Mouse (Mus musculus) left cerebral cortex, adult 2 months (tissue): ENCODE measurements around the gene Enpp7. TPM values are rescaled to one million over a fixed set of nuclear protein-coding genes. Genes with fewer than 3 reads are reported as not detected.

Source experiments
- DNase-seq, 2 experiments: peaks; one replicate each; pipeline ENCODE4 v3.0.0; 2021 to 2022; ENCODE audit warnings: low spot score in 2 of 2, mixed read lengths in 1 of 2; ENCODE audit errors: extremely low spot score in 1 of 2
- H3K27ac ChIP-seq: fragments of 200-600 bp; 2 replicates; pipeline ENCODE4 v1.8.1; 2022
- H3K4me3 ChIP-seq: fragments of 200-600 bp; 2 replicates; pipeline ENCODE4 v1.8.1; 2022
- CTCF ChIP-seq: fragments of 200-600 bp; IDR thresholded peaks from 2 replicates; pipeline ENCODE4 v1.8.1; 2022; ENCODE audit warnings: antibody characterized with exemption, mild to moderate bottlenecking, moderate library complexity
- intact Hi-C: fragments of 180-260 bp; cut with DNase I; formaldehyde crosslinking; loops from one replicate; pipeline ENCODE4 v1.15.1; 2025
- long read RNA-seq, 2 experiments: library from polyadenylated mRNA; stranded (forward); transcript quantifications; one replicate each; pipeline ENCODE4 v2.0.0; 2021; ENCODE audit warnings: borderline mapping rate in 2 of 2
- total RNA-seq, 2 experiments: library from RNA; stranded (reverse); gene quantifications; 2 replicates each; pipeline ENCODE4 v1.2.3; 2021

Gene Enpp7
- total RNA-seq: not detected
- long read RNA-seq, experiment 1: 0 reads
- long read RNA-seq, experiment 2: 0 reads

DNA sequence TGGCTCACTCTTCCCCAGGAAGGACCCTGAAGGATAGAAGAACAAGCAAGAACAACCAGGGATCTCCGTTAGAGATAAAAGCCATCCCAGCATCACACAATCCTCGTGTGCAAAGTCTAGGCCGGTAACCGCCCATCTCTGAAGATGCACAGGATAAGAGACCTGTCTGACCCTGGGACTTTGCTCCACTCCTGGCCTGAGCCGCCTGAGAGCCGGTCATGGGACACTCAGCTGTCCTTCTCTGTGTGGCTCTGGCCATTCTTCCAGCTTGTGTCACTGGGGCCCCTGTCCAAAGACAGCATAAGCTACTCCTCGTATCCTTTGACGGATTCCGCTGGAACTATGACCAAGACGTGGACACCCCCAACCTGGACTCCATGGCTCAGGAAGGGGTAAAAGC is at the start of gene Enpp7:
TSS of gene Enpp7 (plus strand) at position 190 of the 400 bp plus-strand sequence.
- Histone ChIP-seq H3K27ac (no peak within 1 kb of the TSS), H3K4me3 (no peak within 1 kb of the TSS)
- DNase-seq: no peak
- TF ChIP-seq CTCF: no peak
- intact Hi-C loops: no loop called here

DNA sequence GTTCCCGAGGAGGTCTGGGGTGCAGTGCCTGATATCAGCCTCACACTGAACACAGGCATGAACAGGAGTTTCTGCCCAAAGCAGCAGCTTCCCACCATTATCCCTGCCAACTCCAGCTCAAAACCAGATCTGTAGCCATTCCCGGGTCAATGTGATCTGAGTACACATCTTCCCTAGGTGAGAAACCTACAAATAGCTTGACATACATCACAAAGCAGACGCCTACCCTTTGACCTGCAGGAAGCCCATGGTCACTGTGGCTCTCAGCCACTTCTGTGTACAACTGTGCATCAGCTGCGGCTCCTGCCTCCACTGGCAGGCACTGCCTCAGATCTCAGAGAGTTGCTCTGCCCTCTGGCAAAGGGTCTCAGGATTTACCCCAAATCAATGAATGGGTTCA is 48.3 kb upstream of the Enpp7 start:
- intact Hi-C loops: no loop called here
- TF ChIP-seq CTCF: no peak

DNA sequence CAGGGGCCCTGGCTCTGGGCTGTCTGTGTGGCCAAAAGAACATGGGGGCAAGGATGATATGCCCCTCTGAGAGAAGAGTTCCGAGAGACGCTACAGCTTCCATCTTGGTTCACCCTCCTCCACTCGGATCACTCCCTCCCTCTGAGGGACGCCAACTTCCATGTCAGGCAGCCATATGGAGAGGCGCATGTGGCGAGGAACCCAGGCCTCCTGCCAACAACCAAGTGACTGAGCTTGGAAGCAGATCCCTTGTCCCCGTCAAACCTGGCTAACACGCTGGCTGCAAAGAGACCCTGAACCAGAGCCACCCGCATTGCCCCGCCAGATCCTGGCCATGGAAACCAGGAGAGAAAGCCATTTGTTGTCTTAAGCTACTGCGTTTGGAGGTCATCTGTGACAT is 47.4 kb upstream of the Enpp7 start:
- intact Hi-C loops: no loop called here
- H3K27ac ChIP-seq: no peak overlapping the region
- no peak overlapping the region for H3K4me3 ChIP-seq

More for the DNA sequence above, 48.3 kb upstream of the Enpp7 start:
- Histone ChIP-seq H3K27ac (no peak overlapping the region), H3K4me3 (no peak overlapping the region)
- no peak for DNase-seq

DNA sequence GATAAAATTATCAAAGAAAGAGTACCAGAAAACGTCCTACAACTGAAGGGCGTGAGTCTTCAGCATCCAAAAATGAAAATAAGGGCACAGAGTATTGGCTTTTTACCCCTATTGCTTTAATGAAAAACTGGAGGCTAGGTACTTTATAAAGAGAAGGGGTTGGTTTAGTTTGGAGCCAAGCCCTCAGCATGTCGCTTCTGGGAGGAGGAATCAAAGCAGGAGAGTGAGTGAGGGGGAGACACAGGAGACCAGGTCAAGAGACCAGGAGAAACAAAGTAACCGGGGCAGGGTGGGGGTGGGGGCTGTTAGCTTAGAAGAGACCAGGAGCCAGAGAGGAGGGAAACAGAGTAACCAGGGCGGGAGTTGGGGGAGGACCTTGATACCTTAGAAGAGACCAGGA is 46.7 kb upstream of the Enpp7 start:
- TF ChIP-seq CTCF: no peak
- intact Hi-C loops: no loop called here
- DNase-seq: no peak
- H3K4me3 ChIP-seq: no peak overlapping the region
- H3K27ac ChIP-seq: no peak overlapping the region

More for the DNA sequence above, 47.4 kb upstream of the Enpp7 start:
- TF ChIP-seq CTCF: no peak
- peak in 1 of 2 experiments; percentile 66 for DNase-seq

DNA sequence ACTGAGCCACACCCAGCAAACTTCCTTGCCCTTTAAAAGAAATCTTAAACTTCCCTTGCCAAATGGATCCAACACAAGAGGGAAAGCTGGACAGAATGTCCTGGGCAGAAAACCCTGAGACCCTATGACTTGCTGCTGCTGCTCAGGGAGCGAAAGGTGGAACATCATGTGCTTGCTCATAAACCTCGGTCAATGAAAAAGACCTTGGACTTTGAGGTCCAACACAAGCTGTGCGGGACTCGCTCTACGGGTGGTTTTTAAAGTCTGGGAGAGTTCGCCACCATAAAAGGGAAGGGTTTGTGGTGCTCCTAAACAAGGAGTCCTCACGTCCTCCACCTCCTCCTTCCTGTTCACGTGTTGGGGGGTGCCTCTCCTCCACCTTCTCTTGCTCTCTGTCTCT is 42.1 kb upstream of the Enpp7 start:
- H3K4me3 ChIP-seq: no peak overlapping the region
- no peak overlapping the region for H3K27ac ChIP-seq
- no peak for TF ChIP-seq CTCF
- no peak for DNase-seq
- intact Hi-C loops: no loop called here

DNA sequence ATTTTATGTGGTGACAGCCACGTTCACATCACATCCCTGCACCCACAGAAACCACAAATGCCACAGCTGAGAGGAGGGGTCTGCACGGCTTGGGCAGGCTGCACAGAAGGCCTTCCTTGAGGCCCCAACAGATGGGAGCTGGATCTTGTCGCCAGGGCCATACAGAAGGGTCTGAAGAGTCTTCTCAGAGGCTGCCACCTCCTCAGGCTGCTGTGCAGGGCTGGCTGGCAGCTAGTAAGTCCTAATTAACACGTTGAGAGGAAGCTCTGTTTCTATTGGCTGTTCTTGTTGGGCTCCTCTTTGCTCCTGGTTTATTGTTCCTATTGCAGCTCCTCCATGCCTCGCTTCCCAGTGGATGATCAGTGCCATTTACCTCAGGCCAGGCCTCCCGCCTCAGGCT is 33.0 kb upstream of the Enpp7 start:
- Histone ChIP-seq H3K4me3 (no peak overlapping the region), H3K27ac (no peak overlapping the region)
- intact Hi-C loops: no loop called here
- no peak for TF ChIP-seq CTCF
- no peak for DNase-seq

DNA sequence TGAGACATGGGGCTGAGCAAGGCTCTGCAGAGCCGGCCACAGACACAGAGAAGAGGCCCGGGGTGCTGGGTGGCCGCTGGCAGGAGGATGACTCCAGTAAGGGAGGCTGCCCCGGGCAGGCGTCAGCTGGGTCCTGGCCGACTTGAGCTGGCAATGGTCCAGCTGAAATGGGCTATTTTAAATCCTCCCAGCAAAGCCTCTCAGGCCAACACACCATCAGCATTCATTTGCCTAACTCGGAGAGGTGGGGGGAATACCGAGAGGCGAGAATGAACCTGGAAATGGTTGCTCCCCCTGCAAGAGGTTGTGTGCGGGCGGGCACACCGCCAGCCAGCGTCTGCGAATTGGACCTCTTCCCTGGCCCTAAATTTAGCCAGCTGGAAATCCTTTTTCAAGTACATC is 30.9 kb upstream of the Enpp7 start:
- Histone ChIP-seq H3K4me3 (no peak overlapping the region), H3K27ac (no peak overlapping the region)
- intact Hi-C loops: no loop called here
- no peak for TF ChIP-seq CTCF
- DNase-seq: peak; percentile 62 to 64

DNA sequence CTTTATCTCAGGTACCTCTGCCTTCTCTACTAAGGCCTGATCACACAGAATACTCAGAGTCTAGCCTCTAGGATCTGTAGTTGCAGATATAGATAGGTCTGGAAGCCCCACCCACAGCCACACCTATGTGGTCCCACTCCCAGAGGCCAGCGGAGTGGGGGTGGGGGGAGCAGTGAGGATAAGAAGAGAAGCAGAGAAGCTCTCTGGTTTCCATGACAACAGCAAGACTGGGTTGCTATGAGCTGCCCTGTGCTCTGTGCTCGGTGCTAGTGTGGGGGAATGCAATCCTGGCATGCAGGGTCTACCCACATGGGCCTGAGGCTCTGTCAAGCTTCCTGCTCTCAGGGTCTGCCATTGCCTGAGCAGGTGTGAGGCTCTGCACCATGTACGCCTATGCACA is 27.3 kb upstream of the Enpp7 start:
- TF ChIP-seq CTCF: no peak
- DNase-seq: peak; percentile 32 to 37
- Histone ChIP-seq H3K27ac (no peak overlapping the region), H3K4me3 (no peak overlapping the region)
- intact Hi-C loops: no loop called here

DNA sequence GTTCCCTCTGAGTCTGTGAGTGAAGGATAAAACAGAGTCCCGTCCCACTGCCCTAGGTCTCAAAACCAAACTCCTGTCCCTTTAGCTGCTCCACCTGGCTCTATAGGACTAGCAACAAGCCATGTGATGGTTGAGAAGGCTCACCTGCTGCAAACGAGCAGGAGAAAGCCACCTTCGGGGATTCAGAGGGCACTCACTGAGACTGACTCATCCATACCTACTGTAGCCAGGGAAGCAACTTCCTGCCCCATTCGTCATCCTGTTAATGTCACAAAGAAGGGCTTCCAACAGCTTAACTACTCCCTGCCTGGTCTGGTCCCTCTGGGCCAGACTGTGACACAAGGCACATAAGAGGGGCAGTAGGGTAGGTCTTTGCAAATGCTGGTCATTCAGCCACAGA is 25.5 kb upstream of the Enpp7 start:
- DNase-seq: no peak

DNA sequence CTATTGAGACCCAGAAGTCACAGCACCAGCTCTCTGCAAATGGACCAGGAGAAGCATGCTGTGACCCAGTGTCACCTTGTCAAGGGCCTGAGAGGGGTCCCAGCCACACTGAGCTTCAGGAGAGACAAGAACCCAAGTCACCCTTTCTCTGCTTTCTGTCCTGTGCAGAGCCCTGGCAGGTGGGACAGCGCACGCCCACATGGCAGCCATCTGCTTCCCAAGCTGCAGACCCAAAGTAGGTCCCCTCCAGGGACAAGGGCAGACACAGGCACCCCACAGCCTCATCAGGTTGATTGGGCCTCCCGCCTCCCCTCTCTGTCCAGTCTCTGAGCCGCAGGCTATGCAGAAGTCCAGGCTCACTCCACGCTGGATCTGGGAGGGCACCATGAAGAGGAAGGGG is 24.1 kb upstream of the Enpp7 start:
- Histone ChIP-seq H3K27ac (no peak overlapping the region), H3K4me3 (no peak overlapping the region)
- no peak for TF ChIP-seq CTCF
- intact Hi-C loops: no loop called here
- DNase-seq: no peak

More for the DNA sequence above, 25.5 kb upstream of the Enpp7 start:
- Histone ChIP-seq H3K4me3 (no peak overlapping the region), H3K27ac (no peak overlapping the region)
- intact Hi-C loops: no loop called here
- TF ChIP-seq CTCF: no peak

DNA sequence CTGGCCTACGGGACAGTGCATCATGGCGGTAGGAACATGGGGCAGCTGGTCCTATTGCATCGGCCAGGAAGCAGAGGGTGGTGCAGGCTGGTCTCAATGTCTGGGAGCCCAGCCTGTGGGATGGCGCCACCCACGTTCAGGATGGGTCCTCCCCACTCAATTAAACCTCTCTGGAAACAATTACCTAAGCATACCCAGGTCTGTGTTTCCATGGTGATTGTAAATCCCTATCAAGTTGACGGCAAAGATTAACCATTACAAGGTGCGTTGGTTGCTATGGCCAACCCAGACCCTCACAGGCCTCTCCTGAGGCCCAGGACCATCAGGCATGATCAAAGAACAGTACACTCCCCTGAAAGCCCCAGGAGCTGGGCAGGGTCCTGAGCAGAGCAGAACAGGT is 22.9 kb upstream of the Enpp7 start:
- intact Hi-C loops: no loop called here
- Histone ChIP-seq H3K4me3 (no peak overlapping the region), H3K27ac (no peak overlapping the region)
- no peak for TF ChIP-seq CTCF
- DNase-seq: peak in 1 of 2 experiments; percentile 32

DNA sequence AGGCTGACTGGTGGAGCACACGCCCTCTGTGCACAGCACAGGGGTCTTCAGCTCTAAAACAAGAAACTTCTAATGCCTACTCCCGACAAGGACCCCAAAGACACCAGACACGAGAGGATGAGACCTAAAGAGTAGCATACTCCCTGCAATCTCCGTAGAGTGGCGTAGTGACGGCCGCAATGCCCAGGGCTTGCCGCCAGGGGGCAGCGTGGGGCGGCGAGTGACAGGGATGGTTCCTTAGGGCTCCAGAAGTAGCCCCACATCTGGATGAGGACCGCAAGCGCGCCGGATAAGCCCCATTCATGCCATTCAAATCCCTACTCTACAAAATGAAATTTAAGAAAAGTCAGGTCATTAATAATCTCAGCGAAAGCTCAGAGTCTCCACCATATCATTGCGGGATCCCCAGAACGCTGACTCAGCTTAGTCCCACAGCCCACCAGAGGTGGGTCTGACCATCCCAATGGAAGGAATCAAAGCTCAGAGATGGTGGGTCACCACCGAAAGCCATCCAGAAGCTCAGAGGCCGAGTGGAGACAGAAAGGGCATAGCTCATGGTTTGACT is 16.4 kb upstream of the Enpp7 start:
- DNase-seq: peak in 1 of 2 experiments; percentile 59
- intact Hi-C loops: no loop called here
- Histone ChIP-seq H3K4me3 (no peak overlapping the region), H3K27ac (no peak overlapping the region)
- peak; percentile 72 for TF ChIP-seq CTCF
